ENCODE assay signal across 8 mouse cellular contexts in the genomic region with DNA sequence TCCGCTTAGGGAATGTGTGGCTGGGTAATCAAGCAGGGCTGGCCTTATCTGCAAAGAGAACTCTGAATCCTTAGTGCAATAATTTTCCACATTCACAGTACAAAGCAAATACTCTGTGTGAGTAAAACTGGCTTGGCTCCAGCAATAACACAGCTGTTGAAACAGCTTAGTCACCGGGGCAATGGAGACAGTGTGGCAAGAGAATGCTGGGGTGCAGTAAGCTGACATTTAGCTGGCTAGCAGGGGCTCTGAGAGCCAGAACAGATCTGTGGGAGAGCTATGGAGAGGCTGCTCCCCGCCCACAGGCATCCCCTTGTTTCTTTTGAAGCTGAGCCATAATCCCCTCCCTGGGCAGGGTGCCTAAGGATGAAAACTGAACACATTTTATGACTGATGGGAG. TPM values are rescaled to one million over a fixed set of nuclear protein-coding genes. Genes with fewer than 3 reads are reported as not detected.
A peak's percentile ranks its signal among the peaks of the same experiment; 100 is the strongest.
DNase-seq lines count a peak whose midpoint lies in the region; ATAC-seq lines count a peak whose summit lies in the region.

No protein-coding gene starts in this region.

- peak; percentile 85 for ATAC-seq in embryonic facial prominence, embryonic 12.5 days (ENCODE audit: insufficient number of reproducible peaks, insufficient read depth, low FRiP score, low TSS enrichment)
- peak; percentile 90 for ATAC-seq in granulocyte monocyte progenitor cell, adult 5-6 weeks (replicated peaks; ENCODE audit: poor library complexity, severe bottlenecking)
- ATAC-seq in intestine, embryonic 16.5 days, result peak; percentile 99

- no peak overlapping the region for H3K4me3 ChIP-seq in embryonic facial prominence, embryonic 12.5 days
- H3K4me3 ChIP-seq in intestine, embryonic 16.5 days (ENCODE audit: low read length), result no peak overlapping the region

- no peaks in the 10 kb centered on the region for H3K9me3 ChIP-seq in embryonic facial prominence, embryonic 12.5 days
- no peaks in the 10 kb centered on the region for H3K9me3 ChIP-seq in intestine, embryonic 16.5 days (ENCODE audit: control insufficient read depth, low read length)

- H3K9ac ChIP-seq in embryonic facial prominence, embryonic 12.5 days, result no peak overlapping the region
- H3K9ac ChIP-seq in intestine, embryonic 16.5 days (ENCODE audit: low read depth, low read length), result no peak overlapping the region

- 0 out of 2 replicates have a peak, but pooled peaks cover 4% of the 10 kb centered on the region for H3K36me3 ChIP-seq in embryonic facial prominence, embryonic 12.5 days
- H3K36me3 ChIP-seq in intestine, embryonic 16.5 days (ENCODE audit: control insufficient read depth, insufficient read depth, low read length), result no peaks in the 10 kb centered on the region

- peak overlapping the region; percentile 67; the same call in 1 of the 2 replicates for H3K27ac ChIP-seq in embryonic facial prominence, embryonic 12.5 days
- H3K27ac ChIP-seq in intestine, embryonic 16.5 days (ENCODE audit: low read length), result peak overlapping the region; percentile 46; the same call in 1 of the 2 replicates

- H3K4me1 ChIP-seq in embryonic facial prominence, embryonic 12.5 days, result peaks cover 14% of the 10 kb centered on the region
- H3K4me1 ChIP-seq in intestine, embryonic 16.5 days (ENCODE audit: control insufficient read depth, insufficient read depth, low read length), result peaks cover 16% of the 10 kb centered on the region

- H3K27me3 ChIP-seq in embryonic facial prominence, embryonic 12.5 days, result no peaks in the 10 kb centered on the region
- H3K27me3 ChIP-seq in intestine, embryonic 16.5 days (replicated peaks; ENCODE audit: control insufficient read depth, insufficient read depth, low read length), result no peaks in the 10 kb centered on the region

- peak; percentile 86 for DNase-seq in adrenal gland, postnatal 10 days
- DNase-seq in left cerebral cortex, adult 8-10 months (ENCODE audit: low spot score in 2 of 2), result peak; percentile 42 to 89
- DNase-seq in mesoderm, embryonic 11.5 days (ENCODE audit: low read depth, low spot score), result peak; percentile 83
- peak; percentile 72 for DNase-seq in skeletal muscle tissue, adult 2 months (ENCODE audit: low read depth, low spot score)
- DNase-seq in c-Kit-positive CD71-positive TER-119-positive erythroid progenitor cells, embryonic 14.5 days (ENCODE audit: low spot score), result no peak

- 23% methylated on average over 3 of the region's 3 CpGs for WGBS in embryonic facial prominence, embryonic 12.5 days
- WGBS in intestine, embryonic 16.5 days, result 3% methylated on average over 3 of the region's 3 CpGs

- no peak overlapping the region for H3K4me2 ChIP-seq in embryonic facial prominence, embryonic 12.5 days (replicated peaks)
- H3K4me2 ChIP-seq in intestine, embryonic 16.5 days (ENCODE audit: low read depth, low read length), result no peak overlapping the region

RNA-seq across cellular contexts. Expression of a gene that starts 45.8 kb away (rescaled TPM):
- 10 to 100 TPM; 42.5 to 46.5 TPM for total RNA-seq in adrenal gland, postnatal 10 days (2021)
- 148 and 164 TPM in 2 replicates for polyA plus RNA-seq in embryonic facial prominence, embryonic 12.5 days (2016; fragmentation: Nextera tagmentation; extraction: Ambion mirVana)
- 82.5 and 84.1 TPM in 2 replicates for total RNA-seq in granulocyte monocyte progenitor cell, adult 5-6 weeks (2014; fragmentation: Nextera tagmentation)
- 70.5 and 91.4 TPM in 2 replicates for total RNA-seq in granulocyte monocyte progenitor cell, adult 5-6 weeks (2017)
- 67.2 and 73.2 TPM in 2 replicates for polyA plus RNA-seq in intestine, embryonic 16.5 days (2015; fragmentation: Nextera tagmentation; extraction: Ambion mirVana)
- 10 to 100 TPM; 37.5 to 45.7 (median 42.6) TPM for total RNA-seq in left cerebral cortex, adult 8-10 months (2022)
